Mouse (Mus musculus) cerebellum, adult 2 months (tissue): ENCODE measurements around the gene Them7. TPM values are rescaled to one million over a fixed set of nuclear protein-coding genes. Genes with fewer than 3 reads are reported as not detected.

Experiments
- DNase-seq, 2 experiments: peaks; one replicate each; pipeline ENCODE4 v3.0.0; 2021
- H3K27ac ChIP-seq: fragments of 200-500 bp; 2 replicates; pipeline ENCODE4 v1.5.1; 2012; ENCODE audit warnings: low read length, control low read depth, inconsistent platforms; ENCODE audit not compliant: insufficient read depth
- H3K27me3 ChIP-seq: fragments of 200-500 bp; 2 replicates; pipeline ENCODE4 v1.6.1; 2012; ENCODE audit warnings: inconsistent platforms, mild to moderate bottlenecking, low read length, moderate library complexity; ENCODE audit not compliant: control insufficient read depth, insufficient read depth
- H3K4me1 ChIP-seq: fragments of 200-500 bp; 2 replicates; pipeline ENCODE4 v1.6.1; 2011; ENCODE audit warnings: low read length; ENCODE audit not compliant: control insufficient read depth, insufficient read depth
- H3K4me3 ChIP-seq: fragments of 200-500 bp; replicated peaks from 2 replicates; pipeline ENCODE3; 2011; ENCODE audit warnings: mild to moderate bottlenecking, low read depth, low read length, control low read depth; ENCODE audit not compliant: insufficient read depth
- CTCF ChIP-seq: fragments of 200-500 bp; IDR thresholded peaks from 2 replicates; pipeline ENCODE4 v1.5.1; 2011; ENCODE audit warnings: low read depth, mild to moderate bottlenecking, control low read depth, low read length, moderate library complexity, borderline replicate concordance; ENCODE audit not compliant: insufficient read depth
- POLR2A ChIP-seq: fragments of 200-500 bp; IDR thresholded peaks from 2 replicates; pipeline ENCODE4 v1.6.1; 2011; ENCODE audit warnings: low read length, control low read depth, borderline replicate concordance; ENCODE audit not compliant: insufficient read depth
- WGBS: fragments of 180-500 bp; shearing (Covaris S2); methylation state at CpG from one replicate; pipeline ENCODE4 v1.1.7; 2018; 5-methylcytosine and 5-hydroxymethylcytosine counted together
- polyA plus RNA-seq: library from polyadenylated mRNA; depleted of rRNA; stranded (reverse); fragments of >200 nt; gene quantifications from 2 replicates; pipeline ENCODE4 v1.2.3, GENCODE M21; 2012

The Them7 gene
- polyA plus RNA-seq, 1 experiment: 0.18 TPM

- Histone ChIP-seq H3K27me3 (no peaks in the 10 kb centered on the region), H3K4me1 (no peaks in the 10 kb centered on the region), H3K27ac (no peak overlapping the region), H3K4me3 (no peak overlapping the region)
- TF ChIP-seq CTCF: no peak
- no peak for TF ChIP-seq POLR2A
- 88% methylated on average over 1 of the region's 1 CpGs for WGBS
- no peak for DNase-seq
Measured at GRCm38 (mm10) chr2:105298888-105299287, 74.8 kb downstream of the Them7 start.

GRCm38 (mm10) chr2:105301082-105301481 lies 77.0 kb downstream of the Them7 start:
- TF ChIP-seq POLR2A (no peak), CTCF (no peak)
- WGBS: 95% methylated on average over 8 of the region's 8 CpGs
- no peaks in the 10 kb centered on the region for H3K4me1 ChIP-seq
- no peaks in the 10 kb centered on the region for H3K27me3 ChIP-seq
- H3K4me3 ChIP-seq: no peak overlapping the region
- no peak overlapping the region for H3K27ac ChIP-seq
- no peak for DNase-seq

GRCm38 (mm10) chr2:105301531-105301930 lies 77.4 kb downstream of the Them7 start:
- no peak overlapping the region for H3K4me3 ChIP-seq
- no peak for DNase-seq
- 35% methylated on average over 10 of the region's 10 CpGs for WGBS
- H3K27me3 ChIP-seq: no peaks in the 10 kb centered on the region
- no peak for TF ChIP-seq CTCF
- no peaks in the 10 kb centered on the region for H3K4me1 ChIP-seq
- H3K27ac ChIP-seq: no peak overlapping the region

GRCm38 (mm10) chr2:105303962-105304514 lies 79.9 kb downstream of the Them7 start:
- Histone ChIP-seq H3K27ac (no peak overlapping the region), H3K27me3 (no peaks in the 10 kb centered on the region), H3K4me3 (no peak overlapping the region), H3K4me1 (no peaks in the 10 kb centered on the region)
- no peak for TF ChIP-seq POLR2A
- no peak for TF ChIP-seq CTCF
- WGBS: 42% methylated on average over 6 of the region's 6 CpGs
- DNase-seq: no peak

- TF ChIP-seq CTCF: no peak
- no peak for TF ChIP-seq POLR2A
- Histone ChIP-seq H3K27me3 (no peaks in the 10 kb centered on the region), H3K4me3 (no peak overlapping the region), H3K4me1 (no peaks in the 10 kb centered on the region), H3K27ac (no peak overlapping the region)
- no peak for DNase-seq
- WGBS: 93% methylated on average over 6 of the region's 6 CpGs
Measured at GRCm38 (mm10) chr2:105305876-105306275, 81.8 kb downstream of the Them7 start.

GRCm38 (mm10) chr2:105311414-105311813 lies 87.3 kb downstream of the Them7 start:
- WGBS: 45% methylated on average over 13 of the region's 13 CpGs
- H3K27ac ChIP-seq: no peak overlapping the region
- no peak for TF ChIP-seq POLR2A
- TF ChIP-seq CTCF: peak; percentile 42
- no peak for DNase-seq
- H3K4me3 ChIP-seq: no peak overlapping the region
- no peaks in the 10 kb centered on the region for H3K4me1 ChIP-seq
- no peaks in the 10 kb centered on the region for H3K27me3 ChIP-seq

GRCm38 (mm10) chr2:105311991-105312390 lies 87.9 kb downstream of the Them7 start:
- WGBS: 5% methylated on average over 7 of the region's 7 CpGs
- no peak for TF ChIP-seq POLR2A
- TF ChIP-seq CTCF: no peak
- no peak overlapping the region for H3K27ac ChIP-seq

GRCm38 (mm10) chr2:105313077-105313476 lies 89.0 kb downstream of the Them7 start:
- no peak overlapping the region for H3K4me3 ChIP-seq
- no peaks in the 10 kb centered on the region for H3K27me3 ChIP-seq
- H3K4me1 ChIP-seq: no peaks in the 10 kb centered on the region
- no peak for DNase-seq
- WGBS: 82% methylated on average over 3 of the region's 3 CpGs
- no peak for TF ChIP-seq CTCF
- TF ChIP-seq POLR2A: no peak
- no peak overlapping the region for H3K27ac ChIP-seq

More at GRCm38 (mm10) chr2:105311991-105312390, 87.9 kb downstream of the Them7 start:
- Histone ChIP-seq H3K27me3 (no peaks in the 10 kb centered on the region), H3K4me1 (no peaks in the 10 kb centered on the region), H3K4me3 (no peak overlapping the region)
- no peak for DNase-seq

- 72% methylated on average over 13 of the region's 13 CpGs for WGBS
- TF ChIP-seq POLR2A (no peak), CTCF (no peak)
- Histone ChIP-seq H3K4me1 (no peaks in the 10 kb centered on the region), H3K27ac (no peak overlapping the region), H3K4me3 (no peak overlapping the region), H3K27me3 (no peaks in the 10 kb centered on the region)
- DNase-seq: no peak
Measured at GRCm38 (mm10) chr2:105317556-105318184, 93.5 kb downstream of the Them7 start.
